Mouse (Mus musculus): ENCODE data around the gene 4930519G04Rik. TPM values are rescaled to one million over a fixed set of nuclear protein-coding genes. Genes with fewer than 3 reads are reported as not detected.
A peak's percentile ranks its signal among the peaks of the same experiment; 100 is the strongest.

Gene 4930519G04Rik
- polyA plus RNA-seq, 1 experiment from 2014 or later, result not detected

GRCm38 (mm10) chr5:114922998-114923473 lies 69.6 kb downstream of the 4930519G04Rik start, which contains the start of gene Oasl1:
Gene Oasl1 (plus strand): TSS chr5:114923240.
- no peak for ATAC-seq (ENCODE audit: low read depth)
- Histone ChIP-seq H3K9ac (ENCODE audit: low read depth, low read length) (peak within 1 kb of the TSS; percentile 51), H3K27ac (replicated peaks; ENCODE audit: low read depth, low read length) (no peak within 1 kb of the TSS), H3K9me3 (ENCODE audit: control insufficient read depth, low read length) (no peaks in the 10 kb centered on the region), H3K27me3 (replicated peaks; ENCODE audit: control insufficient read depth, insufficient read depth, low read length) (no peaks in the 10 kb centered on the region), H3K4me2 (ENCODE audit: low read depth, low read length) (peak within 1 kb of the TSS; percentile 46), H3K36me3 (ENCODE audit: control insufficient read depth, insufficient read depth, low read length) (no peaks in the 10 kb centered on the region), H3K4me3 (ENCODE audit: low read depth, low read length) (peak within 1 kb of the TSS; percentile 26), H3K4me1 (ENCODE audit: control insufficient read depth, insufficient read depth, low read length) (peaks cover 6% of the 10 kb centered on the region)
- peak; percentile 40 for DNase-seq (ENCODE audit: low spot score)
- WGBS, result 36% methylated on average over 15 of the region's 15 CpGs

DNA sequence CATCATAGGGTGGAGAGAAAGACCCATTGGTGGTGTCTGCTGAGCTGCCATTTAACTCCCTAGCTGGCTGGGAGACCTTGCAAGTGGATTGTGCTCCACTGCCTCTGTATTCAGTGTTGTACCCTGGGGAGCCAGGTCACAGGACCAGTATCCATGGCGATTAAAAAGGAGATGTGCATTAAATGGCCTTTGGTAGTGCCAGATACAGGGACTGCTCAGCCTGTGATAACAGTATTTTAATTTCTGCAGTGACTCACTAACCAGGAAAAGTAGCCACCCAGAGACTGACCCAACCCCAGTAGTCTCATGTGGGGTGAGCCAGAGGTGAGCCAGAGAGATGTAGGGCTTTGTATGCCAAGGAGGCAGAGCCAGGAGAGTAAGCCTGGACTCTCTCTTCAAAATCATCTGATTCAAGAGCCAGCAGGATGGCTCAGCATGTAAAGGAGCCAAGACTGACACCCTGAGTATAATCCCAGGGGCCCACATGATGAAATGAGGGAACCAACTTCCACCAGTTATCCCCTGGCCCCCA lies 72.8 kb downstream of the 4930519G04Rik start:
- 73% methylated on average over 1 of the region's 1 CpGs for WGBS

GRCm38 (mm10) chr5:114926753-114927152 lies 73.3 kb downstream of the 4930519G04Rik start:
- WGBS, result 75% methylated on average over 9 of the region's 9 CpGs
- Histone ChIP-seq H3K27me3 (replicated peaks; ENCODE audit: control insufficient read depth, insufficient read depth, low read length) (no peaks in the 10 kb centered on the region), H3K4me2 (ENCODE audit: low read depth, low read length) (no peak overlapping the region), H3K4me1 (ENCODE audit: control insufficient read depth, insufficient read depth, low read length) (peaks cover 6% of the 10 kb centered on the region), H3K9me3 (ENCODE audit: control insufficient read depth, low read length) (no peaks in the 10 kb centered on the region), H3K4me3 (ENCODE audit: low read depth, low read length) (no peak overlapping the region), H3K36me3 (ENCODE audit: control insufficient read depth, insufficient read depth, low read length) (no peaks in the 10 kb centered on the region), H3K27ac (replicated peaks; ENCODE audit: low read depth, low read length) (no peak overlapping the region), H3K9ac (ENCODE audit: low read depth, low read length) (no peak overlapping the region)
- ATAC-seq (ENCODE audit: low read depth) (no peak), DNase-seq (ENCODE audit: low spot score) (no peak)

More for the DNA sequence above, 72.8 kb downstream of the 4930519G04Rik start:
- no peaks in the 10 kb centered on the region for H3K9me3 ChIP-seq (ENCODE audit: control insufficient read depth, low read length)
- ATAC-seq (ENCODE audit: low read depth) (no peak), DNase-seq (ENCODE audit: low spot score) (no peak)
- no peak overlapping the region for H3K4me2 ChIP-seq (ENCODE audit: low read depth, low read length)
- H3K9ac ChIP-seq (ENCODE audit: low read depth, low read length), result no peak overlapping the region
- no peaks in the 10 kb centered on the region for H3K36me3 ChIP-seq (ENCODE audit: control insufficient read depth, insufficient read depth, low read length)
- no peak overlapping the region for H3K27ac ChIP-seq (replicated peaks; ENCODE audit: low read depth, low read length)
- no peaks in the 10 kb centered on the region for H3K27me3 ChIP-seq (replicated peaks; ENCODE audit: control insufficient read depth, insufficient read depth, low read length)
- H3K4me1 ChIP-seq (ENCODE audit: control insufficient read depth, insufficient read depth, low read length), result peaks cover 6% of the 10 kb centered on the region
- H3K4me3 ChIP-seq (ENCODE audit: low read depth, low read length), result no peak overlapping the region

GRCm38 (mm10) chr5:114931626-114932025 lies 78.2 kb downstream of the 4930519G04Rik start:
- no peaks in the 10 kb centered on the region for H3K4me1 ChIP-seq (ENCODE audit: control insufficient read depth, insufficient read depth, low read length)
- no peak for ATAC-seq (ENCODE audit: low read depth)
- WGBS, result 51% methylated on average over 5 of the region's 5 CpGs
- no peak overlapping the region for H3K9ac ChIP-seq (ENCODE audit: low read depth, low read length)
- no peaks in the 10 kb centered on the region for H3K9me3 ChIP-seq (ENCODE audit: control insufficient read depth, low read length)
- H3K4me2 ChIP-seq (ENCODE audit: low read depth, low read length), result no peak overlapping the region
- no peaks in the 10 kb centered on the region for H3K36me3 ChIP-seq (ENCODE audit: control insufficient read depth, insufficient read depth, low read length)
- no peak for DNase-seq (ENCODE audit: low spot score)
- H3K4me3 ChIP-seq (ENCODE audit: low read depth, low read length), result no peak overlapping the region
- H3K27ac ChIP-seq (replicated peaks; ENCODE audit: low read depth, low read length), result no peak overlapping the region
- no peaks in the 10 kb centered on the region for H3K27me3 ChIP-seq (replicated peaks; ENCODE audit: control insufficient read depth, insufficient read depth, low read length)

DNA sequence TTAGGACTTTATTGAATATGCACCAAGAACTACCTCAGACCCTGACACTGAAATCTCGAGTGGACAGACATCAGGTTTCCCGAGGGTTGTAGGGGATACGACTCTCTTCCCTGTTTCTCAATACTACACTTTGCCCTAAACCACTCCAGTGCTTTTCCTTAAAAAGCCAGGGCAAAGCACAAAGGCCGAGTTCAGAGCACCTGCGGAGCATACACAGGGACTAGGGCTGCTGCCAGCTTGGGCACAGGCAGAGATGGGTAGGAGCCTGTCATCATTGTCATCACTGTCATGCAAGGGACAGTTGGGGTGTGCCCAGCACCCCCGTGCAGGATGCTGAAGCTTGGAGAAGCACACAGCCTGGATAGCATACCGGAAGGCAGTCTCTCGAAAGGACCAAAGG lies 79.7 kb downstream of the 4930519G04Rik start:
- Histone ChIP-seq H3K9ac (ENCODE audit: low read depth, low read length) (no peak overlapping the region), H3K4me1 (ENCODE audit: control insufficient read depth, insufficient read depth, low read length) (no peaks in the 10 kb centered on the region), H3K4me2 (ENCODE audit: low read depth, low read length) (no peak overlapping the region), H3K27me3 (replicated peaks; ENCODE audit: control insufficient read depth, insufficient read depth, low read length) (no peaks in the 10 kb centered on the region), H3K4me3 (ENCODE audit: low read depth, low read length) (no peak overlapping the region), H3K9me3 (ENCODE audit: control insufficient read depth, low read length) (0 out of 2 replicates have a peak, but pooled peaks cover under 1% of the 10 kb centered on the region), H3K36me3 (ENCODE audit: control insufficient read depth, insufficient read depth, low read length) (no peaks in the 10 kb centered on the region), H3K27ac (replicated peaks; ENCODE audit: low read depth, low read length) (no peak overlapping the region)
- ATAC-seq (ENCODE audit: low read depth) (no peak), DNase-seq (ENCODE audit: low spot score) (no peak)
- 77% methylated on average over 8 of the region's 8 CpGs for WGBS

Small RNA genes within 50 kb of the gene (microRNA-seq; reads per million reads assigned to microRNA genes)
- 14.8 reads per million, percentile 31 among the genes with 10 or more reads in this experiment for gene Mir6240 (ENCODE audit: borderline number of aligned reads)

Other genes starting within 250 kb of the 4930519G04Rik start
- gene Trpv4, start 195.2 kb upstream of the 4930519G04Rik start, polyA plus RNA-seq (2014; fragmentation: Nextera tagmentation; extraction: Ambion mirVana), result 11.9 TPM in 2 replicates
- 123 and 129 TPM in 2 replicates for gene Gltp, start 162.7 kb upstream of the 4930519G04Rik start, polyA plus RNA-seq (2014; fragmentation: Nextera tagmentation; extraction: Ambion mirVana)
- 10.9 and 11.4 TPM in 2 replicates for gene Tchp, start 145.9 kb upstream of the 4930519G04Rik start, polyA plus RNA-seq (2014; fragmentation: Nextera tagmentation; extraction: Ambion mirVana)
- 61.4 and 65.4 TPM in 2 replicates for gene Ankrd13a, start 79.0 kb upstream of the 4930519G04Rik start, polyA plus RNA-seq (2014; fragmentation: Nextera tagmentation; extraction: Ambion mirVana)
- gene Git2, start 78.1 kb upstream of the 4930519G04Rik start, polyA plus RNA-seq (2014; fragmentation: Nextera tagmentation; extraction: Ambion mirVana), result 40.1 and 42.0 TPM in 2 replicates
- 97.9 and 99.8 TPM in 2 replicates for gene 1500011B03Rik, start 30.2 kb upstream of the 4930519G04Rik start, polyA plus RNA-seq (2014; fragmentation: Nextera tagmentation; extraction: Ambion mirVana)
- 0.22 and 0.31 TPM in 2 replicates for gene Gm9936, start 5.0 kb downstream of the 4930519G04Rik start, polyA plus RNA-seq (2014; fragmentation: Nextera tagmentation; extraction: Ambion mirVana)
- 3.5 and 5.0 TPM in 2 replicates for gene Oasl2, start 43.3 kb downstream of the 4930519G04Rik start, polyA plus RNA-seq (2014; fragmentation: Nextera tagmentation; extraction: Ambion mirVana)
- 0.56 and 0.85 TPM in 2 replicates for gene Oasl1, start 69.6 kb downstream of the 4930519G04Rik start, polyA plus RNA-seq (2014; fragmentation: Nextera tagmentation; extraction: Ambion mirVana)
- gene 2210016L21Rik, start 88.5 kb downstream of the 4930519G04Rik start, polyA plus RNA-seq (2014; fragmentation: Nextera tagmentation; extraction: Ambion mirVana), result 46.8 and 63.2 TPM in 2 replicates
- gene Hnf1a, start 117.4 kb downstream of the 4930519G04Rik start, polyA plus RNA-seq (2014; fragmentation: Nextera tagmentation; extraction: Ambion mirVana), result 0.10 TPM in 2 replicates
- 25.6 and 25.7 TPM in 2 replicates for gene Sppl3, start 157.5 kb downstream of the 4930519G04Rik start, polyA plus RNA-seq (2014; fragmentation: Nextera tagmentation; extraction: Ambion mirVana)
- 53.2 and 54.0 TPM in 2 replicates for gene Gm10401, start 244.6 kb downstream of the 4930519G04Rik start, polyA plus RNA-seq (2014; fragmentation: Nextera tagmentation; extraction: Ambion mirVana)